Mouse (Mus musculus) liver, embryonic 18 days (tissue): ENCODE results near the gene Bmyc. TPM values are rescaled to one million over a fixed set of nuclear protein-coding genes. Genes with fewer than 3 reads are reported as not detected.

Source experiments
- polyA plus RNA-seq: library from polyadenylated mRNA; depleted of rRNA; stranded (reverse); fragments of >200 nt; gene quantifications from 2 replicates; pipeline ENCODE4 v1.2.3, GENCODE M21; 2012; rRNA removed

Bmyc gene
- 4.9 and 5.3 TPM in 2 replicates for polyA plus RNA-seq

GRCm38 (mm10) chr2:25706643-25707481 is at the start of gene Bmyc:
Bmyc (plus strand) TSS chr2:25706739.

DNA sequence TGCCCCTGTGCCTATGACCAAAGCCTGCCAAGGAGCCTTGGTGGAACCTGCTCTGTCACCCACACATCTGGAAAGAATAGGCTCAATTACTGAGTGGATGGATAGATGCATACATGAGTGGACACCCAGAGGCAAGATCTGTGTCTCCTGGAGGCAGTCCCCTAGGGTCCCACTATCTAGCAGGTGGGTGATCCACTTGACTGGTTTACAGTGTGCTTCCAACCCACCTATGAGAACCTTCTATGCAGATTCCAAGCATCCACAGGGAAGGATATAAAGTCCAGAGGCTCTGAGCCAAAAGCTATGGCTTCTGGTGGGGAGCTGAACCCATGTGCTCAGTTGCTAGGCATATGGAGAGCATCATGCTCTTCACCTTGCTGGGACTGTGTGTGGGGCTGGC is 48.9 kb upstream of the Bmyc start, which contains the start of gene Lcn5:
Gene Lcn5, plus strand, starts transcription at position 301 of the 400 bp plus-strand sequence.

DNA sequence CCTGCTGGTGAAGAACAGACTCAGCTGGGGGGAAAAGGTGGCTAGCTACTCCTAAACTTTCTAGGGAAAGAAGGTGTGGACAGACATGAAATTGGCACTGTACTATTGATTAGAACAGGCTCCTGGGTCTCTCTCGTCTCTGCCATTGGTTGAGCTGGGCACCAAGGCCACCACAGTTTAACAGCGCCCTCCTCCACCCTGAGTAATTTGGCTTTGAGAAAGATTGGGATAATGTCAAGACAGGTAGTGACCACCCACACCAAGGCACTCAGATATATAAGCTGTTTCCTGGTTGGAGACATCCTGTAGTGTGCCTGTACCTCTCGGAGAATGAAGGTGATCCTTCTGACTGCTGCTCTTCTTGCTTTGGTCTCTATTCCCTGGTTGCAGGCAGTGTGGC is 30.1 kb upstream of the Bmyc start, which contains the start of gene Lcn6:
Gene Lcn6, plus strand, starts transcription at position 301 of the 400 bp plus-strand sequence.

GRCm38 (mm10) chr2:25682426-25682825 is 24.1 kb upstream of the Bmyc start, which contains the start of gene Lcn10:
Lcn10 (plus strand) TSS chr2:25682726.

DNA sequence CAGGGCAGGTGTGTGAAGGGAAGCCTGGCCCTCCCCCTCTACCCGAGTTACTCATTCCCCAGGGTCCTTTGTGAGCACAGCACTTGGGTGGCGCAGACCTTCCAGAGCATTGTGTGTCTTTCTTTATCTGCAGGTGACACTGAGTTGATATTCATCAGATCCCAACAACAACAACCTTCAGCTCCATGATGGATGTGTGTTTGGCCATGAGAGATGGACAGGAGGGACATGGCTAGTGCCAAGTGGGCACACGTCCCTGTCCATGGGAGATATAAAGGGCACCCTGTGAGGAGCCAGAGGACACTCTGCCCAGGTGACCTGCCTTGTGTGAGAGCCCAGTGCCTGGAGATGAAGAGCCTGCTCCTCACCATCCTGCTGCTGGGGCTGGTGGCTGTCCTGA is 6.8 kb upstream of the Bmyc start, which contains the start of gene Obp2a:
Gene Obp2a, plus strand, starts transcription at position 301 of the 400 bp plus-strand sequence.

GRCm38 (mm10) chr2:25736709-25737108 is 30.2 kb downstream of the Bmyc start, which contains the start of gene Obp2b:
Obp2b (plus strand) TSS chr2:25737009.

Other genes starting within 250 kb of the Bmyc start
- 1.8 and 2.3 TPM in 2 replicates for gene Clic3, start 249.9 kb upstream of the Bmyc start, polyA plus RNA-seq
- 12.5 and 13.0 TPM in 2 replicates for gene Paxx, start 245.6 kb upstream of the Bmyc start, polyA plus RNA-seq
- 0.68 and 0.72 TPM in 2 replicates for gene Ptgds, start 236.7 kb upstream of the Bmyc start, polyA plus RNA-seq
- not detected in 2 replicates for gene Lcn12, start 212.8 kb upstream of the Bmyc start, polyA plus RNA-seq
- 4.7 and 5.0 TPM in 2 replicates for gene Fbxw5, start 206.0 kb upstream of the Bmyc start, polyA plus RNA-seq
- 91.0 TPM in 2 replicates for gene C8g, start 205.0 kb upstream of the Bmyc start, polyA plus RNA-seq
- 5.9 and 6.6 TPM in 2 replicates for gene Traf2, start 159.8 kb upstream of the Bmyc start, polyA plus RNA-seq
- gene Edf1, start 148.9 kb upstream of the Bmyc start, polyA plus RNA-seq = 102 and 106 TPM in 2 replicates
- 0.99 and 2.5 TPM in 2 replicates for gene Mamdc4, start 131.9 kb upstream of the Bmyc start, polyA plus RNA-seq
- gene Phpt1, start 131.5 kb upstream of the Bmyc start, polyA plus RNA-seq = 33.1 and 38.3 TPM in 2 replicates
- 0.05 and 0.13 TPM in 2 replicates for gene Ajm1, start 125.0 kb upstream of the Bmyc start, polyA plus RNA-seq
- 17.2 and 22.1 TPM in 2 replicates for gene Rabl6, start 98.2 kb upstream of the Bmyc start, polyA plus RNA-seq
- gene Ccdc183, start 89.1 kb upstream of the Bmyc start, polyA plus RNA-seq = not detected in 2 replicates
- gene Tmem141, start 84.7 kb upstream of the Bmyc start, polyA plus RNA-seq = 23.0 and 24.3 TPM in 2 replicates
- gene Fcna, start 78.7 kb upstream of the Bmyc start, polyA plus RNA-seq = 84.3 and 88.2 TPM in 2 replicates
- gene Lcn8, start 53.6 kb upstream of the Bmyc start, polyA plus RNA-seq = not detected in 2 replicates
- not detected in 2 replicates for gene Lcn5, start 48.8 kb upstream of the Bmyc start, polyA plus RNA-seq
- not detected in 2 replicates for gene Lcn6, start 30.0 kb upstream of the Bmyc start, polyA plus RNA-seq
- not detected in 2 replicates for gene Lcn10, start 24.0 kb upstream of the Bmyc start, polyA plus RNA-seq
- not detected in 2 replicates for gene Obp2a, start 6.7 kb upstream of the Bmyc start, polyA plus RNA-seq
- gene Obp2b, start 30.3 kb downstream of the Bmyc start, polyA plus RNA-seq = not detected in 2 replicates
- not detected in 2 replicates for gene Lcn3, start 58.8 kb downstream of the Bmyc start, polyA plus RNA-seq
- gene Lcn11, start 70.3 kb downstream of the Bmyc start, polyA plus RNA-seq = not detected in 2 replicates
- not detected in 2 replicates for gene Gm13539, start 75.5 kb downstream of the Bmyc start, polyA plus RNA-seq
- not detected in 2 replicates for gene Glt6d1, start 109.1 kb downstream of the Bmyc start, polyA plus RNA-seq
- not detected in 2 replicates for gene Lcn9, start 116.4 kb downstream of the Bmyc start, polyA plus RNA-seq
- gene Sohlh1, start 140.5 kb downstream of the Bmyc start, polyA plus RNA-seq = not detected in 2 replicates
- 0.17 and 0.23 TPM in 2 replicates for gene Kcnt1, start 157.0 kb downstream of the Bmyc start, polyA plus RNA-seq